Mouse (Mus musculus): ENCODE measurements at regions not wholly inside any gene's neighbourhood (a gene's known extent, or its start where the extent isn't known, plus 50 kb on each side); places are given as distances from the start of the nearest gene placed in this dataset.
"Not testable (repeated sequence)": the region's sequence is repeated elsewhere in the genome, so short reads cannot be mapped to it uniquely, and the experiment has no call there.

DNA sequence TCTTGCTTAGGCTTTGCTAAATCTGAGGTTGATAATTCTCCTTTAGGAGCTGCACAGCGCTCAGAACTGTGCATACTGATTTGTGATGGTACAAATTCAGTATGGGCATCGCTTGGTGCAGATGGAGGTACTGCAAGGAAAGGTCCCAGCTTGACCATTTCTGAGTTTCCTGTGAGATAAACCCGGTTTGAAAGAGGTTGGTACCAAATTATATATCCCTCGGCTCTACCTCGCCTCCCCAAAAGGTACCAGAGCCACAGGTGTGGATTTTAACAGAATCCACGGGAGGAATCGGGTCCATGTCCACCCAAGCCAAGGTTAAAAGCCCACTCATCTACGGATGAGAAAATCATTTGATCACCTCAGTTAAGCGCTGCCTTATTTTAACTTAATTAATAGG, 172.5 kb upstream of the Zfp808 start:
- not testable (repeated sequence) for ATAC-seq (ENCODE audit: low FRiP score, low read depth); H3K4me1 ChIP-seq; H3K27me3 ChIP-seq; H3K27ac ChIP-seq (replicated peaks); H3K4me2 ChIP-seq (replicated peaks); H3K36me3 ChIP-seq; H3K9me3 ChIP-seq; H3K9ac ChIP-seq (replicated peaks); H3K4me3 ChIP-seq
- WGBS: 85% methylated on average over 9 of the region's 9 CpGs

DNA sequence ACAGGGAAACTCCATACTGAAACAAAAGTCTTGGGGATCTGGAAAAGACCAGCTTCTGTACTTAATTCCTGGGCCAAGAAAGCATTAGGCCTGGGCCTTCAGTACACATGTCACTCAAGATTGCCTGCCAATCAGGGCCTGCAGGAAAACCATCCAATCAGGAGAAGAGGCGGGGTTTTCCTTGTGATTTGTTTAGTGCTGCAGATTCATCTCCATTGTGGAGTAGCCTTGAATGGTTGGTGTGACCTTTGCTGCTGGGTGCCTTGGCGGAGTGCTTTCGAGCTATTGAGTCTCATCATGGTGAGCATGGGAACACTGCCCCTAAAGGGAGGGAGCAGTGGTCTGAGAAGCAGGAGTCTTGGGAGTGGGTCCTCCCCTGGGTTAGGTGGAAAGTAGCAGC, 150.8 kb upstream of the Zfp808 start:
- not testable (repeated sequence) for H3K9me3 ChIP-seq; H3K4me1 ChIP-seq; H3K27ac ChIP-seq (replicated peaks); H3K9ac ChIP-seq (replicated peaks); ATAC-seq (ENCODE audit: low FRiP score, low read depth); H3K36me3 ChIP-seq; H3K27me3 ChIP-seq; H3K4me3 ChIP-seq; H3K4me2 ChIP-seq (replicated peaks)
- WGBS: 87% methylated on average over 3 of the region's 3 CpGs

GRCm38 (mm10) chr13:61996519-61996918, 133.2 kb upstream of the Zfp808 start:
- H3K4me1 ChIP-seq; ATAC-seq (ENCODE audit: low FRiP score, low read depth); H3K36me3 ChIP-seq; H3K9ac ChIP-seq (replicated peaks); H3K9me3 ChIP-seq; H3K27me3 ChIP-seq; H3K4me2 ChIP-seq (replicated peaks); H3K27ac ChIP-seq (replicated peaks); H3K4me3 ChIP-seq: not testable (repeated sequence)
- WGBS: 59% methylated on average over 3 of the region's 3 CpGs

- ATAC-seq (ENCODE audit: low FRiP score, low read depth); H3K4me1 ChIP-seq; H3K9me3 ChIP-seq; H3K36me3 ChIP-seq; H3K4me2 ChIP-seq (replicated peaks); H3K9ac ChIP-seq (replicated peaks); H3K27ac ChIP-seq (replicated peaks); H3K4me3 ChIP-seq; H3K27me3 ChIP-seq: not testable (repeated sequence)
- 6% methylated on average over 6 of the region's 6 CpGs for WGBS
These were observed 130.9 kb upstream of the Zfp808 start for GRCm38 (mm10) chr13:61998803-61999202.

- not testable (repeated sequence) for H3K9ac ChIP-seq (replicated peaks); H3K27ac ChIP-seq (replicated peaks); H3K4me1 ChIP-seq; H3K4me3 ChIP-seq; H3K9me3 ChIP-seq; ATAC-seq (ENCODE audit: low FRiP score, low read depth); H3K27me3 ChIP-seq; H3K4me2 ChIP-seq (replicated peaks); H3K36me3 ChIP-seq
- 81% methylated on average over 1 of the region's 1 CpGs for WGBS
These were observed 122.4 kb upstream of the Zfp808 start for GRCm38 (mm10) chr13:62007321-62007720.

GRCm38 (mm10) chr13:62015424-62016167, 114.1 kb upstream of the Zfp808 start:
- not testable (repeated sequence) for H3K9me3 ChIP-seq, H3K36me3 ChIP-seq, H3K27me3 ChIP-seq, H3K4me1 ChIP-seq
- Histone ChIP-seq H3K9ac (replicated peaks) (peak overlapping the region; percentile 78), H3K4me2 (replicated peaks) (peak overlapping the region; percentile 56), H3K4me3 (peak overlapping the region; percentile 64), H3K27ac (replicated peaks) (peak overlapping the region; percentile 64)
- 2% methylated on average over 22 of the region's 22 CpGs for WGBS
- peak; percentile 92 for ATAC-seq (ENCODE audit: low FRiP score, low read depth)

DNA sequence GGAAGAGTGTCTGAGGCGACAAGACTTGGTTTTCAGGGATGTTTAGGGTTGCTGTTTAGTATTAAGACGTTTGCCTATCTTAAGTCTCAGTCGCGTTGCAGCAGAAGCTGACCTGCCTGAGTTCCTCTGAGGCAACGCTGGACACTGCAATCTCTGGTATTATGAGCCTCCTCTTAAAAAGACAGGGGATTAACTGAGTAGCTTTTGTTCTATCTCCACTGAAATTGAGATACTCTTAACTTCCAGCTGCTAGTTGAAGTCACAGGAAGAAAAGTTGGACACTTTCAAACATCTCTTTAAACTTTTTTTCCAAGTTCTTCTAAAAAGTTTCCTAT, 113.6 kb upstream of the Zfp808 start:
- Histone ChIP-seq H3K9ac (replicated peaks) (peak overlapping the region; percentile 78), H3K4me2 (replicated peaks) (peak overlapping the region; percentile 56), H3K27ac (replicated peaks) (peak overlapping the region; percentile 64), H3K4me3 (peak overlapping the region; percentile 64)
- not testable (repeated sequence) for H3K9me3 ChIP-seq; H3K4me1 ChIP-seq; ATAC-seq (ENCODE audit: low FRiP score, low read depth); H3K36me3 ChIP-seq; H3K27me3 ChIP-seq
- WGBS: 1% methylated on average over 5 of the region's 5 CpGs

GRCm38 (mm10) chr13:62037646-62038045, 92.0 kb upstream of the Zfp808 start:
- Histone ChIP-seq H3K9me3 (peaks cover 17% of the 10 kb centered on the region), H3K36me3 (peaks cover 16% of the 10 kb centered on the region)
- H3K4me1 ChIP-seq; H3K27me3 ChIP-seq; H3K27ac ChIP-seq (replicated peaks); ATAC-seq (ENCODE audit: low FRiP score, low read depth); H3K9ac ChIP-seq (replicated peaks); H3K4me2 ChIP-seq (replicated peaks); H3K4me3 ChIP-seq: not testable (repeated sequence)
- WGBS: 87% methylated on average over 2 of the region's 2 CpGs

- H3K4me1 ChIP-seq; H3K36me3 ChIP-seq; H3K27me3 ChIP-seq; H3K9me3 ChIP-seq; H3K9ac ChIP-seq (replicated peaks); H3K4me3 ChIP-seq; H3K4me2 ChIP-seq (replicated peaks); ATAC-seq (ENCODE audit: low FRiP score, low read depth); H3K27ac ChIP-seq (replicated peaks): not testable (repeated sequence)
- WGBS: 69% methylated on average over 2 of the region's 2 CpGs
These were observed 51.6 kb upstream of the Zfp808 start for GRCm38 (mm10) chr13:62077951-62078671.

DNA sequence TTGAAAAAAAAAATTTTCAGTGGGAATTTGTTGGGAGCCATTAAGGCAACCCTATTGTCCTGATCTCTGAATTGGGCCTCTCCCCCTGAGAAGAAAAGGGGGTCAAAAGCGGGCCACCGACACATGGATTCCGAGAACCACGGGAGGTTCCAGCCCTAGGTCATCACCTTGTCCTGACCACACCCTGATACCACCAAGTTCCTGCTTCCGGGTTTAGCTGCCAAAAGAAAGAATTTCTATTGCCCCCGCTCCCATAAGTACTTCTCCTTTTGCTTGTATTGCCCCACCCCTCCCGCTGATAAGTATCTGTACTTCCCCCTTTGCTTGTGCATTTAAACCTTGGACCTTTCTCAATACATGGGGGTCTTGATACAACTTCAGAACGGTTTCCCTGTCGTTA, 50.8 kb upstream of the Zfp808 start:
- not testable (repeated sequence) for H3K27me3 ChIP-seq; H3K9ac ChIP-seq (replicated peaks); H3K36me3 ChIP-seq; H3K27ac ChIP-seq (replicated peaks); H3K9me3 ChIP-seq; ATAC-seq (ENCODE audit: low FRiP score, low read depth); H3K4me2 ChIP-seq (replicated peaks); H3K4me3 ChIP-seq; H3K4me1 ChIP-seq
- WGBS: 86% methylated on average over 9 of the region's 9 CpGs
